Mouse (Mus musculus) bone marrow, adult 2 months (tissue): Measurements from ENCODE around the gene March9.

Source experiments
- CTCF ChIP-seq: fragments of 200-500 bp; IDR thresholded peaks from 2 replicates; pipeline ENCODE4 v1.5.1; 2011; ENCODE audit warnings: low read length, control low read depth; ENCODE audit not compliant: control insufficient read depth, insufficient read depth
- POLR2A ChIP-seq: fragments of 200-500 bp; IDR thresholded peaks from 2 replicates; pipeline ENCODE4 v1.6.1; 2011; ENCODE audit warnings: low read depth, mild to moderate bottlenecking, control low read depth, low read length, borderline replicate concordance; ENCODE audit not compliant: control insufficient read depth

GRCm38 (mm10) chr10:127058708-127059107 is 1.3 kb downstream of the March9 start:
- TF ChIP-seq POLR2A: no peak
- TF ChIP-seq CTCF: no peak
